Comparison of ENCODE assay signal across 9 mouse cellular contexts in the genomic region with DNA sequence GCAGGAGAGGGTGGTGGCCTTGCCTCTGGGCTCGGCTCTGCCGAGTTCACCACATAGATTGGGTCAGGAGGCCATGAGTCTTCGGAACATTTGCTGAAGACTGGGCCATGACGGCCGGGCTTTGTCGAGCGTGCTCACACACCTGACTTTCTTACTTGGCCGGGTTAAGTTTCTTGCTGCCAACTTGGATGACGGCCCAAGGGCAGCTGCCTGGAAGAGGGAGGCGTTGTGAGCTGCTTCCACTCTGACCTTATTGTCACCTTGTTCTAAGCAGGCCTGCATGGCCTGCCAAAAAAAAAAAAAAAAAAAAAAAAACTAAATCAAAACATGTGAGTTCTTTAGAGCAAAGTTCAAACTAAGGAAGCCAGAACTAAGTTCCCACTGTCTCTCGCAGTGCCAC.
A peak's percentile ranks its signal among the peaks of the same experiment; 100 is the strongest.
DNase-seq lines count a peak whose midpoint lies in the region; ATAC-seq and TF ChIP-seq lines count a peak whose summit lies in the region.
"Had no signal": no experiment of that assay in that cellular context is flagged by ENCODE, and none has a peak within 500 bp of the region (broad histone marks: within the 10 kb centered on the region; RNA-seq: fewer than 3 reads in every experiment).

No protein-coding gene starts in this region.

- WGBS in midbrain, postnatal 0 days, result 74% methylated on average over 11 of the region's 11 CpGs

- DNase-seq in embryo, embryonic 10 days (ENCODE audit: low spot score), result peak; percentile 34
- DNase-seq in embryo, embryonic 9.5 days (ENCODE audit: extremely low spot score), result no peak
- peak; percentile 69 for DNase-seq in adrenal gland, postnatal 25 days
- peak; percentile 69 to 75 for DNase-seq in heart, postnatal 36 days
- peak; percentile 26 for DNase-seq in lung, postnatal 10 days
- DNase-seq in midbrain, postnatal 0 days (ENCODE audit: low spot score), result no peak
- DNase-seq in layer of hippocampus, adult 2 months (ENCODE audit: low spot score in 2 of 2), result no peak
- DNase-seq in thymus, postnatal 25 days, result no peak

- intact Hi-C loops in heart, postnatal 36 days (cut with DNase I), result loop anchor here (5.0 kb wide), 1 partner anchor 61 kb away; no protein-coding TSS in a partner anchor

- no peak overlapping the region for H3K9ac ChIP-seq in midbrain, postnatal 0 days (replicated peaks; ENCODE audit: low read length, poor library complexity, severe bottlenecking)
- H3K9ac ChIP-seq: midbrain, embryonic 12.5 days had no signal

- H3K27ac ChIP-seq in midbrain, postnatal 0 days (ENCODE audit: low read depth, low read length), result no peak overlapping the region
- no peak overlapping the region for H3K27ac ChIP-seq in layer of hippocampus, adult 2 months
- H3K27ac ChIP-seq: midbrain, embryonic 12.5 days had no signal

- no peaks in the 10 kb centered on the region for H3K4me1 ChIP-seq in midbrain, postnatal 0 days (ENCODE audit: insufficient read depth, low read length)

- no peak for ATAC-seq in midbrain, postnatal 0 days (ENCODE audit: low FRiP score)

- H3K4me3 ChIP-seq in midbrain, postnatal 0 days (ENCODE audit: low read depth, low read length), result no peak overlapping the region
- H3K4me3 ChIP-seq in layer of hippocampus, adult 2 months, result no peak overlapping the region
- H3K4me3 ChIP-seq: midbrain, embryonic 12.5 days had no signal

- 0 out of 2 replicates have a peak, but pooled peaks cover 3% of the 10 kb centered on the region for H3K27me3 ChIP-seq in midbrain, postnatal 0 days (ENCODE audit: insufficient read depth, low read length)

- no peak for TF ChIP-seq CTCF in midbrain, postnatal 0 days (IDR thresholded peaks at IDR 0.05)
- no peak for TF ChIP-seq CTCF in layer of hippocampus, adult 2 months (conservative IDR thresholded peaks at IDR 0.05)

- no peak overlapping the region for H3K4me2 ChIP-seq in midbrain, postnatal 0 days (ENCODE audit: low read depth, low read length, poor library complexity, severe bottlenecking)
- H3K4me2 ChIP-seq: midbrain, embryonic 12.5 days had no signal

- H3K9me3 ChIP-seq in midbrain, postnatal 0 days (ENCODE audit: low read length), result 0 out of 2 replicates have a peak, but pooled peaks cover 2% of the 10 kb centered on the region
- H3K9me3 ChIP-seq: midbrain, embryonic 12.5 days had no signal

- no peaks in the 10 kb centered on the region for H3K36me3 ChIP-seq in midbrain, postnatal 0 days (ENCODE audit: insufficient read depth, low read length)
- H3K36me3 ChIP-seq: midbrain, embryonic 12.5 days had no signal

Comparison
In these comparisons a context has a peak if more than half of its experiments do, and no peak if none do; other contexts are left out.
1. DNase-seq: peak in embryo, embryonic 10 days (single experiment), adrenal gland, postnatal 25 days (single experiment), heart, postnatal 36 days (2 of 2) and lung, postnatal 10 days (single experiment); none in embryo, embryonic 9.5 days (single experiment), midbrain, postnatal 0 days (single experiment), layer of hippocampus, adult 2 months (0 of 2) and thymus, postnatal 25 days (single experiment).